Mouse (Mus musculus) liver, embryonic 13.5 days (tissue): ENCODE measurements at regions not wholly inside any gene's neighbourhood (a gene's known extent, or its start where the extent isn't known, plus 50 kb on each side); places are given as distances from the start of the nearest gene placed in this dataset.

Experiments used
- ATAC-seq: fragments of 200-750 bp; cut with Nextera tagmentation; 2 replicates; pipeline ENCODE4 v1.8.0; 2017; ENCODE audit warnings: low read depth, mild to moderate bottlenecking, moderate number of reproducible peaks, moderate library complexity
- DNase-seq: peaks from one replicate; pipeline ENCODE4 v3.0.0; 2022
- H3K27ac ChIP-seq: fragments of 300-500 bp; sonication (generic); 2 replicates; pipeline ENCODE4 v1.5.1; 2015; ENCODE audit warnings: moderate library complexity, mild to moderate bottlenecking, inconsistent platforms
- H3K27me3 ChIP-seq: fragments of 300-500 bp; sonication (generic); 2 replicates; pipeline ENCODE4 v1.6.1; 2015; ENCODE audit warnings: mild to moderate bottlenecking, inconsistent platforms
- H3K36me3 ChIP-seq: fragments of 300-500 bp; sonication (generic); 2 replicates; pipeline ENCODE4 v1.6.1; 2015; ENCODE audit warnings: mild to moderate bottlenecking, inconsistent platforms
- H3K4me1 ChIP-seq: fragments of 300-500 bp; sonication (generic); replicated peaks from 2 replicates; pipeline ENCODE4 v1.6.1; 2015; ENCODE audit warnings: inconsistent platforms
- H3K4me2 ChIP-seq: fragments of 300-500 bp; sonication (generic); 2 replicates; pipeline ENCODE4 v1.6.1; 2015; ENCODE audit warnings: inconsistent platforms, mild to moderate bottlenecking, moderate library complexity
- H3K4me3 ChIP-seq: fragments of 300-500 bp; sonication (generic); replicated peaks from 2 replicates; pipeline ENCODE4 v1.5.1; 2015; ENCODE audit warnings: mild to moderate bottlenecking, inconsistent platforms
- H3K9ac ChIP-seq: fragments of 300-500 bp; sonication (generic); 2 replicates; pipeline ENCODE4 v1.6.1; 2015; ENCODE audit warnings: mild to moderate bottlenecking, inconsistent platforms
- H3K9me3 ChIP-seq: fragments of 300-500 bp; sonication (generic); replicated peaks from 2 replicates; pipeline ENCODE4 v1.6.1; 2016; ENCODE audit warnings: inconsistent platforms
- WGBS: fragments of 180-500 bp; shearing (Covaris S2); methylation state at CpG from one replicate; pipeline ENCODE4 v1.1.7; 2015; ENCODE audit not compliant: insufficient replicate concordance; 5-methylcytosine and 5-hydroxymethylcytosine counted together

GRCm38 (mm10) chr14:61665815-61666214 lies 58.6 kb downstream of the Kcnrg start:
- H3K4me1 ChIP-seq, result peaks cover 34% of the 10 kb centered on the region

GRCm38 (mm10) chr14:61673184-61673583 lies 65.9 kb downstream of the Kcnrg start:
- Histone ChIP-seq H3K9me3 (no peaks in the 10 kb centered on the region), H3K4me1 (peaks cover 19% of the 10 kb centered on the region), H3K4me3 (no peak overlapping the region), H3K36me3 (peaks cover 50% of the 10 kb centered on the region), H3K27me3 (no peaks in the 10 kb centered on the region), H3K4me2 (no peak overlapping the region), H3K9ac (no peak overlapping the region), H3K27ac (no peak overlapping the region)
- DNase-seq (no peak), ATAC-seq (no peak)
- 73% methylated on average over 2 of the region's 2 CpGs for WGBS

More at GRCm38 (mm10) chr14:61665815-61666214, 58.6 kb downstream of the Kcnrg start:
- Histone ChIP-seq H3K9ac (no peak overlapping the region), H3K4me2 (no peak overlapping the region), H3K27me3 (no peaks in the 10 kb centered on the region), H3K27ac (no peak overlapping the region), H3K9me3 (no peaks in the 10 kb centered on the region), H3K36me3 (peaks cover 14% of the 10 kb centered on the region; the same call in 1 of the 2 replicates), H3K4me3 (no peak overlapping the region)
- no peak for ATAC-seq
- whole genome bisulfite sequencing, result 38% methylated on average over 3 of the region's 3 CpGs
- no peak for DNase-seq

DNA sequence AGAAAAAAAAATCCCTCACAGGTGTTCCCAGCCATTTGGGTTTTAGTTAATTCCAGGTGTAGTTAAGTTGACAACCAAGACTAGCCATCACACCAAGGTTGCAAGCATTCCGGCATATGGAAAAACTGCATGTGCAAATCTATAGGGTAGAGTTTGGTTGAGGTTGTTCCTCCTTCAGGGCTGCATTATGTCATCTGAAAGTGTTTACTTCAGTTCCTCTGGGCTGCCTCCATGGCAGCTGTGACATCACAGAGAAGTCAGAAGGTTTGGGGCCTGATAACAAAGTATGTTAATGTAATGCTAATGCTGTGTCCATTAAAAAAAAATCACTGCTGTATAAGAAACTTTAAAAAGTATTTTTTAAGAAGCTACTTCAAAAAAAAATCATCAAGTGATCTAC lies 70.8 kb downstream of the Kcnrg start:
- Histone ChIP-seq H3K36me3 (peaks cover 24% of the 10 kb centered on the region), H3K9me3 (no peaks in the 10 kb centered on the region), H3K4me3 (no peak overlapping the region), H3K27ac (no peak overlapping the region), H3K27me3 (no peaks in the 10 kb centered on the region), H3K4me1 (peaks cover 40% of the 10 kb centered on the region), H3K4me2 (no peak overlapping the region), H3K9ac (no peak overlapping the region)
- 91% methylated on average over 1 of the region's 1 CpGs for whole genome bisulfite sequencing
- DNase-seq (no peak), ATAC-seq (no peak)

- peaks cover 24% of the 10 kb centered on the region for H3K27me3 ChIP-seq
- H3K36me3 ChIP-seq, result peaks cover 9% of the 10 kb centered on the region
- H3K27ac ChIP-seq, result peak overlapping the region; percentile 99
- no peaks in the 10 kb centered on the region for H3K9me3 ChIP-seq
- DNase-seq (peak; percentile 85), ATAC-seq (peak; percentile 72)
- H3K4me3 ChIP-seq, result peak overlapping the region; percentile 93
- H3K4me2 ChIP-seq, result peak overlapping the region; percentile 98
- peak overlapping the region; percentile 99 for H3K9ac ChIP-seq
- WGBS, result 1% methylated on average over 49 of the region's 50 CpGs
- H3K4me1 ChIP-seq, result peaks cover 53% of the 10 kb centered on the region
Measured at GRCm38 (mm10) chr14:61680818-61681707, 73.8 kb downstream of the Kcnrg start.

DNA sequence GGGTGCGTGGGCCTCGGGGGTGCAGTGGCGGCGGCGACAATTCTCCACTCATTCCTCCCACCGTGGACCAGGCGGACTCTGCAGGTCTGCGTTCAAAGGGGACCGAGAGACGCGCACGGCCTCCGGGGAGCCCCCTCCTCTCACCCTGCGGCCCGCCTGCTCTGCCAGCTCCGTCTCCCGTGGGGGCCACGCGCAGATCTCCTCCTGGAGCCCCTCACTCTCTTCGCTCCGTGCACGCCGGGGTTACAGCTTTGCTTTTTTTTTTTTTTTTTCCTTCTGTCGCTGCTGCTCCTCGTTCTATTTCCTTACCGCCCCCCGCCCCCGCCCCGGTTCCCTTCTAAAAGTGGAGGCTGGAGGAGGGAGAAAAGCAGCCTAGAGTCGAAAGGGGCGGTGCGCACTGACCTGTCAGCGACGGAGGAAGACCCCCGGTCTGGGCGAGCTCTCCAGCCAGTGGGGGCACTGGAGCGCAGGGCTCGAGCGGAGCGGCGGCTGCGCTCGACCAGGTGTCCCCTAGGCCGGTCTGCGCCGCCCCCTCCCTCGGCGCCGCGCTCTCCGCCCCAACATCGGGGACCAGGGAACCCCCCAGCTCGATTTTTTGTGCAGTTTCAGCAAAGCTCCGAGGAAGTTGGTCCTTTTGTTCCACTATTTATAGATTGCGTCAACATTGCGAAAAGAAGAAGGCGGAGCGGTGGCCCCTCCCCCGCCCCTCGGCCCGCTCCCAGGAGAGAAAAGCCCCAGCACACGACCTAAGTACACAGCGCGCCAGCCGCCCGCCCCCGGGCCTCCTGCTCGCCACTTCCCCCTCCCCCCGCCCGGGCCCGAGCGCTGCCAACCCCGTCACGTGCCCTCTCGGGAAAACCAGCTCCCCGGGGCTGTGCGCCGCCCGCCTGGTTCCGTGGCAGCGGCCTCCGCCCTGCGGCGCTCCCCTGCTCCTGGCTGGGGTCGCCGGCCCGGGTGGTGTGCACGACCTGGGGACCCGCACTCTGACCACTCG lies 74.7 kb downstream of the Kcnrg start:
- H3K9ac ChIP-seq, result peak overlapping the region; percentile 99
- peak; percentile 78 for ATAC-seq
- peak overlapping the region; percentile 98 for H3K4me2 ChIP-seq
- H3K4me3 ChIP-seq, result peak overlapping the region; percentile 93
- WGBS, result 1% methylated on average over 86 of the region's 90 CpGs
- H3K27me3 ChIP-seq, result peaks cover 34% of the 10 kb centered on the region
- peaks cover 61% of the 10 kb centered on the region for H3K4me1 ChIP-seq
- H3K27ac ChIP-seq, result peak overlapping the region; percentile 99
- DNase-seq, result peak; percentile 77
- H3K36me3 ChIP-seq, result no peaks in the 10 kb centered on the region; the same call in 1 of the 2 replicates
- H3K9me3 ChIP-seq, result no peaks in the 10 kb centered on the region

DNA sequence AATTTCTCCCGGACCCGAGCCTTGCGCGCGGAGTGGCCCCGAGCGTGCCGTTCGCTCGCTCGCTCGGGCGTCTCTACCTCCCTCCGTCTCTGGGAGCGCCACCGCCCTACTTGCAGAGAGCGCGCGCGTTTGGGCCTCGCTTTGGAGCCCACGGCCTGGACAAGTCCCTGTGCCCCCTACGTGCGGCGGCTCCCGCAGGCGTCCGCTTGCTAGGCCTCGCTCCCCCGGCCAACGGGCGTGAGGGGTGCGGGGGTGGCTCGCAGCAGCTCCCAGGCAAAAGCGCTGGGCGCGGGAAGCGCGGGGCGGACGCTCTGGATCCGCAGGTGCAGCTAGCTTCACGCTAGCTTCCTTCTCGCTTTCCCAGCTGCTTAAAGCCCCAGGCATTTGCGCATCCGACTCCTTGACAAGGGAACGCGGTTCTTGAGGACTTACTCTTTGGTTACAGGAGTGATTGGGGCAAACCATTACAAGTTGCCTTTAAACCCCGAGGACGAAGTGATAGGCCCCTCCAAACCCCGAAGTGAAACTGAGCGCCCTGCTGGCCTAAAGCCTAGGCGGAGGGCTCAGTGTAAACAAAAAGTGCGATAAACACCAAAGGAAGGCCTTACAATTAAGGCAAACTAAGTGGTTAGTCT lies 75.6 kb downstream of the Kcnrg start:
- H3K9ac ChIP-seq, result peak overlapping the region; percentile 99

GRCm38 (mm10) chr14:61683356-61683740 lies 76.1 kb downstream of the Kcnrg start:
- H3K4me3 ChIP-seq, result peak overlapping the region; percentile 93
- H3K4me1 ChIP-seq, result peaks cover 62% of the 10 kb centered on the region
- no peaks in the 10 kb centered on the region for H3K36me3 ChIP-seq
- H3K9me3 ChIP-seq, result no peaks in the 10 kb centered on the region
- peak overlapping the region; percentile 99 for H3K9ac ChIP-seq
- no peak for DNase-seq
- WGBS, result 4% methylated on average over 9 of the region's 9 CpGs
- H3K4me2 ChIP-seq, result peak overlapping the region; percentile 98
- H3K27ac ChIP-seq, result peak overlapping the region; percentile 99
- peaks cover 45% of the 10 kb centered on the region for H3K27me3 ChIP-seq
- no peak for ATAC-seq

More for the DNA sequence above, 75.6 kb downstream of the Kcnrg start:
- H3K4me1 ChIP-seq, result peaks cover 66% of the 10 kb centered on the region
- WGBS, result under 1% methylated on average over 54 of the region's 54 CpGs
- peak overlapping the region; percentile 98 for H3K4me2 ChIP-seq
- H3K9me3 ChIP-seq, result no peaks in the 10 kb centered on the region
- H3K27me3 ChIP-seq, result peaks cover 42% of the 10 kb centered on the region
- peak; percentile 67 for ATAC-seq
- peak; percentile 65 for DNase-seq
- peak overlapping the region; percentile 99 for H3K27ac ChIP-seq
- no peaks in the 10 kb centered on the region for H3K36me3 ChIP-seq
- H3K4me3 ChIP-seq, result peak overlapping the region; percentile 93

DNA sequence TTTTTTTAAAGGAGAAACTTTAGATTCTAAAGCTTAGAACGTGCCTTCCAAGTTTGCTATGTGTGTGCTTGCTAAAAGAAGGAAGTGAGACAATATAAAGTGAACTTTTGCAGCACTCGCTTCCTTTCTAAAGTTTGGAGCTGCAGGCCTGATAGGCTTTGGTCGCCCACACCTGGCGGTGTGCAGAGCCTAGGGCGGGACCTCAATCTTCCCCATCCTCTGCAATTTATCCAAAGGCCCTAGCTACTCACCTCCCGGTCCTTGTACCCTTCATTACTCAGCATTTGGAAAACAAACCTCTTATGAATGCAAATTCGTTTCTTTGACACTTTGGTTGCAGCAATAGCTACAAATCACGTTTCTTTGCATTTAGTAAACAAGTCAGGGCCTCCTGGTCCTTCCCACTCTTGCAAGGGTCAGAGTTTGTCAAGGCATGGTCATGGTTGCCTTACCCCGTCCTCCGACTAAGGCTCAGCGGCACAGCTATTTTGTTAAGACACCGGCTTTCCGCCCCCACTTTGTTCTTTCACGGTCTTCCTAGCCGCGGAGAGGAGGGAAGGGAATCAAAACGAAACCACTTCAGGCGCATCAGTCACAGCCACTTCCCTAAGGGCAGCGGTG lies 76.6 kb downstream of the Kcnrg start:
- Histone ChIP-seq H3K27me3 (peaks cover 51% of the 10 kb centered on the region), H3K4me2 (peak overlapping the region; percentile 98), H3K9me3 (no peaks in the 10 kb centered on the region), H3K4me1 (peaks cover 60% of the 10 kb centered on the region), H3K27ac (no peak overlapping the region), H3K9ac (peak overlapping the region; percentile 99), H3K36me3 (no peaks in the 10 kb centered on the region), H3K4me3 (peak overlapping the region; percentile 93)
- no peak for DNase-seq
- ATAC-seq, result no peak
- WGBS, result 7% methylated on average over 19 of the region's 19 CpGs

GRCm38 (mm10) chr14:61684473-61685230 lies 77.4 kb downstream of the Kcnrg start:
- H3K9me3 ChIP-seq, result no peaks in the 10 kb centered on the region
- DNase-seq (no peak), ATAC-seq (no peak)
- H3K27ac ChIP-seq, result no peak overlapping the region
- H3K9ac ChIP-seq, result peak overlapping the region; percentile 99
- H3K4me2 ChIP-seq, result peak overlapping the region; percentile 98
- H3K4me3 ChIP-seq, result peak overlapping the region; percentile 93
- H3K36me3 ChIP-seq, result no peaks in the 10 kb centered on the region
- H3K4me1 ChIP-seq, result peaks cover 58% of the 10 kb centered on the region
- WGBS, result 12% methylated on average over 26 of the region's 26 CpGs
- peaks cover 58% of the 10 kb centered on the region for H3K27me3 ChIP-seq

DNA sequence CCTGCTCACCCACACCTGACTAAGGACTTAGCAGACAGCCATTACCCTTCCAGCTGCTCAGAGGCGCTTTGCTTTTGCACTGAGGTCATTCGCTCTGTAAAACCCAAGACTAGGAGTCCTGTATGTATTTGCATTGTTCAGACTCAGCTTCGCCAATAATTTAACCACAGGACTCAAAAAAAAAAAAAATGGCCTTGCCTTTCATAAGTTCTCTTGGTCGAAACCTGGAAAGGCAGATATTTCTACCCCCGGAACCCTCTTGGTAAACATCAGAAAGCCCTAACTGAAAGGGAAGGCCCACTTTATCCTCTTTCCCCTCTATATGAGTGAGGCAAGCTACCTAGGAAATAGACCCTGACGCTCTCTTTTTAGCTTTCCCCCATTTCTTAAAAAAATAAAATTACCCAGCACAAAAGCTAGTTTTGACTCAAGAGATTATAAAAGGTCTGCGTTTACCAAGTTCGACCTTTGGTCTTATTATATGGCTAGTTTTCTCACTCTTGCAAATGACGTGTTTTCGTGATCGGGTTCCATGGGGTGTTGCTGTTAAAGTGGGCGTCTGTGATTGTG lies 78.1 kb downstream of the Kcnrg start:
- H3K4me2 ChIP-seq, result peak overlapping the region; percentile 98; the same call in 1 of the 2 replicates
- no peak overlapping the region for H3K9ac ChIP-seq
- H3K36me3 ChIP-seq, result no peaks in the 10 kb centered on the region
- H3K27me3 ChIP-seq, result peaks cover 65% of the 10 kb centered on the region
- WGBS, result 21% methylated on average over 12 of the region's 12 CpGs
- no peak overlapping the region for H3K27ac ChIP-seq
- peaks cover 51% of the 10 kb centered on the region for H3K4me1 ChIP-seq
- no peak for ATAC-seq
- H3K9me3 ChIP-seq, result no peaks in the 10 kb centered on the region
- peak overlapping the region; percentile 93 for H3K4me3 ChIP-seq
- no peak for DNase-seq
